Mouse (Mus musculus) heart, postnatal 10 days (tissue): ENCODE data around the gene Mapk9. TPM values are rescaled to one million over a fixed set of nuclear protein-coding genes. Genes with fewer than 3 reads are reported as not detected.

Experiments used
- microRNA-seq, 2 experiments: library from miRNA; unstranded; fragments of <30 nt; microRNA quantifications; one replicate each; pipeline ENCODE4 v1.2.0; 2022
- total RNA-seq, 2 experiments: library from RNA; stranded (reverse); gene quantifications; 2 replicates each; pipeline ENCODE4 v1.2.3; 2021

Gene Mapk9
- total RNA-seq, 2 experiments from 2014 or later, result 47.5 to 53.5 TPM

Small RNA genes within 50 kb of the gene (microRNA-seq; reads per million reads assigned to microRNA genes)
- gene Gm23492, result 0 reads per million in 2 experiments

Other genes starting within 250 kb of the Mapk9 start
- gene Flt4, start 237.5 kb upstream of the Mapk9 start, total RNA-seq, result 10 to 100 TPM; 14.5 to 14.9 TPM
- 10 to 100 TPM in 1 of 2 experiments, not detected in 1; 15.7 TPM for gene Scgb3a1, start 183.1 kb upstream of the Mapk9 start, total RNA-seq
- gene Cnot6, start 134.0 kb upstream of the Mapk9 start, total RNA-seq, result 10 to 100 TPM; 49.2 to 56.2 TPM
- gene Gfpt2, start 52.6 kb upstream of the Mapk9 start, total RNA-seq, result 10 to 100 TPM; 13.0 to 16.7 TPM
- under 1 TPM in 1 of 2 experiments, not detected in 1; 0.29 TPM for gene Rasgef1c, start 55.1 kb downstream of the Mapk9 start, total RNA-seq
- 10 to 100 TPM; 48.8 to 56.2 TPM for gene Rnf130, start 178.6 kb downstream of the Mapk9 start, total RNA-seq